Mouse (Mus musculus): Measurements from ENCODE around the gene Serpina1a.
"Not testable (repeated sequence)": the region's sequence is repeated elsewhere in the genome, so short reads cannot be mapped to it uniquely, and the experiment has no call there.

DNA sequence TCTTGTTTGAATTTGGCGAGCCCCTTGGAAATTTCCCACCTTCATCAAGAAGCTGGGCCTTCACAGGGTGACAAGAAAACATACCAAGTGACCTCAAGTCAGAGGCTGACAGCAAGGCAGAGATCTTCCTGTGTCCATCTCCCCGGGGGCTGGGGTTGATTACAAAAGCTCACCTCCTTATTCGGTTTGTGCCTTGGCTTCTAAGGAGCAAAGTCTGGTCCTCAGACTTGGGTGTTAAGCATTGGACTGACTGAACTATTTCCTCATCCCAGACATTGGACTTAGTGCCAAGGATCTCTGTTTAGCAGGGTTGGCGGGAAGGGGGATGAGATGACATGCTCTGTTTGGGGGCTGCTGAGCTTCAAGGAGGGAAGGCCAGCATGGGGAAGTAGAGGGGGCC is 2.8 kb downstream of the Serpina1a start:
- not testable (repeated sequence) for TF ChIP-seq CTCF, POLR2A (IDR thresholded peaks at IDR 0.05; ENCODE audit: extremely low read depth, insufficient read depth, low read length)

All from cortical plate, adult 2 months (tissue).